Mouse (Mus musculus) C2C12 (cell line): ENCODE data around the gene 2510039O18Rik. TPM values are rescaled to one million over a fixed set of nuclear protein-coding genes. Genes with fewer than 3 reads are reported as not detected.

Experiments used
- H3K27me3 ChIP-seq: one replicate; pipeline ENCODE4 v1.6.1; 2011; ENCODE audit not compliant: control insufficient read depth, insufficient read depth, insufficient read length
- H3K36me3 ChIP-seq: one replicate; pipeline ENCODE4 v1.6.1; 2011; ENCODE audit not compliant: control insufficient read depth, insufficient read depth
- H3K4me3 ChIP-seq: one replicate; pipeline ENCODE4 v1.5.1; 2011; ENCODE audit warnings: mild to moderate bottlenecking, control low read depth; ENCODE audit not compliant: poor library complexity, insufficient read depth, severe bottlenecking
- H3K79me2 ChIP-seq: one replicate; pipeline ENCODE4 v1.6.1; 2011; ENCODE audit not compliant: control insufficient read depth, insufficient read depth
- H3K79me3 ChIP-seq: one replicate; pipeline ENCODE4 v1.6.1; 2011; ENCODE audit warnings: low read depth, control low read depth
- H3ac ChIP-seq: one replicate; pipeline ENCODE3; 2011; ENCODE audit warnings: low read depth; ENCODE audit not compliant: control insufficient read depth, insufficient read length
- CEBPB ChIP-seq: IDR thresholded peaks from one replicate; pipeline ENCODE4 v1.6.1; 2011; ENCODE audit warnings: low read depth, mild to moderate bottlenecking, control low read depth, moderate library complexity
- CTCF ChIP-seq: IDR thresholded peaks from one replicate; pipeline ENCODE4 v1.5.1; 2011; ENCODE audit not compliant: control insufficient read depth, insufficient read depth, insufficient read length
- FOSL1 ChIP-seq: IDR thresholded peaks from one replicate; pipeline ENCODE4 v1.8.0; 2011; ENCODE audit warnings: mild to moderate bottlenecking, low read length; ENCODE audit not compliant: poor library complexity, insufficient read depth, severe bottlenecking
- MAX ChIP-seq: IDR thresholded peaks from one replicate; pipeline ENCODE4 v1.6.1; 2011; ENCODE audit warnings: mild to moderate bottlenecking, control low read depth
- MYOD1 ChIP-seq: IDR thresholded peaks from one replicate; pipeline ENCODE4 v1.6.1; 2011; ENCODE audit warnings: low read depth; ENCODE audit not compliant: control insufficient read depth, insufficient read length
- MYOG ChIP-seq: IDR thresholded peaks from one replicate; pipeline ENCODE4 v1.6.1; 2011; ENCODE audit not compliant: control insufficient read depth, insufficient read length; ENCODE audit errors: extremely low read depth
- USF1 ChIP-seq: IDR thresholded peaks from one replicate; pipeline ENCODE4 v1.6.1; 2011; ENCODE audit warnings: low read depth, mild to moderate bottlenecking, control low read depth, moderate library complexity
- polyA plus RNA-seq: library from polyadenylated mRNA; unstranded; fragments of >200 nt; fragmentation: generic; extraction: Trizol; gene quantifications from one replicate; pipeline ENCODE4 v1.2.1, GENCODE M21; 2012; ENCODE audit warnings: missing spikeins

2510039O18Rik gene
- polyA plus RNA-seq, 1 experiment, result 46.5 TPM

GRCm38 (mm10) chr4:147902906-147903500 is 37.7 kb upstream of the 2510039O18Rik start:
- H3K36me3 ChIP-seq, result peaks cover 41% of the 10 kb centered on the region
- TF ChIP-seq USF1 (no peak), MYOD1 (no peak)
- H3K27me3 ChIP-seq, result no peaks in the 10 kb centered on the region
- H3ac ChIP-seq, result no peak overlapping the region
- H3K79me3 ChIP-seq, result peaks cover 17% of the 10 kb centered on the region
- H3K79me2 ChIP-seq, result peaks cover 53% of the 10 kb centered on the region
- H3K4me3 ChIP-seq, result no peak overlapping the region

- Histone ChIP-seq H3K36me3 (peaks cover 35% of the 10 kb centered on the region), H3K27me3 (no peaks in the 10 kb centered on the region), H3K4me3 (peak overlapping the region; percentile 87), H3K79me3 (peaks cover 17% of the 10 kb centered on the region), H3K79me2 (peaks cover 53% of the 10 kb centered on the region), H3ac (peak overlapping the region; percentile 90)
- TF ChIP-seq USF1, result no peak
- TF ChIP-seq MYOD1, result no peak
- TF ChIP-seq MYOG, result no peak
- TF ChIP-seq CEBPB, result no peak
- no peak for TF ChIP-seq MAX
- no peak for TF ChIP-seq FOSL1
- no peak for TF ChIP-seq CTCF
Observed at GRCm38 (mm10) chr4:147903601-147904000, 37.1 kb upstream of the 2510039O18Rik start.

- Histone ChIP-seq H3K79me2 (peaks cover 47% of the 10 kb centered on the region), H3ac (peak within 1 kb of the TSS; percentile 90), H3K36me3 (peaks cover 30% of the 10 kb centered on the region), H3K4me3 (peak within 1 kb of the TSS; percentile 87), H3K27me3 (no peaks in the 10 kb centered on the region), H3K79me3 (peaks cover 17% of the 10 kb centered on the region)
- TF ChIP-seq CTCF (no peak), MAX (peak; percentile 52), MYOG (no peak)
Observed at GRCm38 (mm10) chr4:147904313-147905089, 36.2 kb upstream of the 2510039O18Rik start, which contains the start of gene Mfn2. Gene Mfn2, minus strand, starts transcription at chr4:147904704.

- H3K79me2 ChIP-seq, result peaks cover 42% of the 10 kb centered on the region
- no peaks in the 10 kb centered on the region for H3K27me3 ChIP-seq
- peak overlapping the region; percentile 87 for H3K4me3 ChIP-seq
- peaks cover 17% of the 10 kb centered on the region for H3K79me3 ChIP-seq
- peaks cover 31% of the 10 kb centered on the region for H3K36me3 ChIP-seq
- no peak for TF ChIP-seq USF1
- no peak for TF ChIP-seq MYOG
- TF ChIP-seq MAX, result no peak
- no peak for TF ChIP-seq FOSL1
- TF ChIP-seq MYOD1, result no peak
- TF ChIP-seq CEBPB, result no peak
- no peak for TF ChIP-seq CTCF
- H3ac ChIP-seq, result no peak overlapping the region
Observed at GRCm38 (mm10) chr4:147905090-147905659, 35.5 kb upstream of the 2510039O18Rik start.

- Histone ChIP-seq H3K79me2 (peaks cover 32% of the 10 kb centered on the region), H3K36me3 (peaks cover 29% of the 10 kb centered on the region), H3K27me3 (no peaks in the 10 kb centered on the region), H3K4me3 (no peak overlapping the region), H3ac (no peak overlapping the region), H3K79me3 (peaks cover 17% of the 10 kb centered on the region)
- TF ChIP-seq MYOD1 (peak; percentile 12), CTCF (no peak), USF1 (no peak), FOSL1 (peak; percentile 92), MYOG (no peak), MAX (no peak)
Observed at GRCm38 (mm10) chr4:147906230-147906629, 34.5 kb upstream of the 2510039O18Rik start.

- Histone ChIP-seq H3K36me3 (peaks cover 25% of the 10 kb centered on the region), H3K79me3 (no peaks in the 10 kb centered on the region), H3K4me3 (no peak overlapping the region), H3ac (no peak overlapping the region), H3K27me3 (no peaks in the 10 kb centered on the region), H3K79me2 (peaks cover 1% of the 10 kb centered on the region)
- no peak for TF ChIP-seq CTCF
- no peak for TF ChIP-seq FOSL1
- no peak for TF ChIP-seq MYOD1
- TF ChIP-seq MAX, result no peak
- TF ChIP-seq CEBPB, result no peak
- no peak for TF ChIP-seq MYOG
- TF ChIP-seq USF1, result no peak
Observed at GRCm38 (mm10) chr4:147909486-147909885, 31.2 kb upstream of the 2510039O18Rik start.
